Mouse (Mus musculus) embryonic facial prominence, embryonic 14.5 days (tissue): ENCODE measurements at regions not wholly inside any gene's neighbourhood (a gene's known extent, or its start where the extent isn't known, plus 50 kb on each side); places are given as distances from the start of the nearest gene placed in this dataset.

Source experiments
- ATAC-seq: fragments of 200-750 bp; cut with Nextera tagmentation; 2 replicates; pipeline ENCODE4 v1.8.0; 2017; ENCODE audit warnings: low read depth, moderate number of reproducible peaks, moderate TSS enrichment
- DNase-seq: peaks from one replicate; pipeline ENCODE4 v3.0.0-alpha.2; 2015; ENCODE audit warnings: low spot score
- H3K27ac ChIP-seq: fragments of 300-500 bp; sonication (generic); replicated peaks from 2 replicates; pipeline ENCODE4 v1.5.1; 2014; ENCODE audit warnings: low read depth, mild to moderate bottlenecking, low read length, moderate library complexity
- H3K27me3 ChIP-seq: fragments of 300-500 bp; sonication (generic); replicated peaks from 2 replicates; pipeline ENCODE4 v1.6.1; 2014; ENCODE audit warnings: low read length; ENCODE audit not compliant: control insufficient read depth, insufficient read depth
- H3K36me3 ChIP-seq: fragments of 300-500 bp; sonication (generic); 2 replicates; pipeline ENCODE4 v1.6.1; 2014; ENCODE audit warnings: low read length, mixed read lengths; ENCODE audit not compliant: control insufficient read depth, insufficient read depth
- H3K4me1 ChIP-seq: fragments of 300-500 bp; sonication (generic); 2 replicates; pipeline ENCODE4 v1.6.1; 2014; ENCODE audit warnings: antibody characterized with exemption, low read length; ENCODE audit not compliant: control insufficient read depth, insufficient read depth
- H3K4me2 ChIP-seq: fragments of 300-500 bp; sonication (generic); 2 replicates; pipeline ENCODE4 v1.6.1; 2014; ENCODE audit warnings: low read depth, mild to moderate bottlenecking, low read length, moderate library complexity, mixed read lengths
- H3K4me3 ChIP-seq: fragments of 300-500 bp; sonication (generic); 2 replicates; pipeline ENCODE4 v1.5.1; 2014; ENCODE audit warnings: low read depth, mild to moderate bottlenecking, low read length
- H3K9ac ChIP-seq: fragments of 300-500 bp; sonication (generic); 2 replicates; pipeline ENCODE4 v1.6.1; 2014; ENCODE audit warnings: low read depth, mild to moderate bottlenecking, low read length, moderate library complexity, mixed read lengths
- H3K9me3 ChIP-seq: fragments of 300-500 bp; sonication (generic); 2 replicates; pipeline ENCODE4 v1.6.1; 2016; ENCODE audit warnings: low read length; ENCODE audit not compliant: control insufficient read depth
- WGBS: fragments of 180-500 bp; shearing (Covaris S2); extraction: QIAGEN DNeasy Blood & Tissue Kit; methylation state at CpG from one replicate; pipeline ENCODE4 v1.1.7; 2014; 5-methylcytosine and 5-hydroxymethylcytosine counted together

DNA sequence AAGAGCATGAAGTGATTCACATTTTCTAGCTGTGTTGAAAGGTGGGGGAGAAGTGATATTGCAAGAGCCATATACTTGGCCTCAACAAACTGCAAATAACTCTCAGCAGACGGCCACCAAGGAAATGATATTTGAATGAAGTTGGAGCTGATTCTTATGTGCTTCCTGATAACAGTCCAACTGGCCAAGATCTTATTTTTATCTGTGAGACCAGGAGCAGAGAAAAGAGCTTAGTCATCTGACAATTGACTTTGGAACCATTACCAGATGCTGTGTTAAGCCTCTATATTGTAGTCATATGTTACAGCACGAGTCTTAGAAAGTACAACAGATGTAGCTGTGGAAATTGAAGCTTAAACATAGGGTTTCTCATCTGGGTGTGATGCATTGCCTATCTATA lies 536.6 kb downstream of the Gm43517 start:
- peak; percentile 26 for DNase-seq
- WGBS, result 52% methylated on average over 2 of the region's 2 CpGs
- ATAC-seq, result no peak

GRCm38 (mm10) chr12:49940818-49941217 lies 555.8 kb downstream of the Gm43517 start:
- no peaks in the 10 kb centered on the region for H3K36me3 ChIP-seq
- WGBS, result 75% methylated on average over 2 of the region's 2 CpGs
- DNase-seq, result no peak
- no peak overlapping the region for H3K27ac ChIP-seq
- H3K4me3 ChIP-seq, result no peak overlapping the region
- no peaks in the 10 kb centered on the region for H3K9me3 ChIP-seq
- ATAC-seq, result no peak
- no peaks in the 10 kb centered on the region for H3K4me1 ChIP-seq
- H3K9ac ChIP-seq, result no peak overlapping the region
- H3K27me3 ChIP-seq, result no peaks in the 10 kb centered on the region
- no peak overlapping the region for H3K4me2 ChIP-seq

More for the DNA sequence above, 536.6 kb downstream of the Gm43517 start:
- H3K9ac ChIP-seq, result no peak overlapping the region
- no peaks in the 10 kb centered on the region for H3K27me3 ChIP-seq
- H3K4me1 ChIP-seq, result no peaks in the 10 kb centered on the region
- no peak overlapping the region for H3K27ac ChIP-seq
- H3K4me3 ChIP-seq, result no peak overlapping the region
- no peaks in the 10 kb centered on the region for H3K36me3 ChIP-seq
- no peak overlapping the region for H3K4me2 ChIP-seq
- H3K9me3 ChIP-seq, result no peaks in the 10 kb centered on the region

- DNase-seq, result peak; percentile 37
- Histone ChIP-seq H3K27me3 (no peaks in the 10 kb centered on the region), H3K36me3 (no peaks in the 10 kb centered on the region), H3K4me2 (no peak overlapping the region), H3K9me3 (no peaks in the 10 kb centered on the region), H3K4me1 (no peaks in the 10 kb centered on the region), H3K9ac (no peak overlapping the region), H3K27ac (no peak overlapping the region), H3K4me3 (no peak overlapping the region)
- 45% methylated on average over 9 of the region's 9 CpGs for WGBS
- peak; percentile 87; the same call in 1 of the 2 replicates for ATAC-seq
Measured at GRCm38 (mm10) chr12:49944911-49945627, 560.1 kb downstream of the Gm43517 start.

- DNase-seq, result peak; percentile 5
- WGBS, result 49% methylated on average over 4 of the region's 4 CpGs
Measured at GRCm38 (mm10) chr12:49945628-49946220, 560.8 kb downstream of the Gm43517 start.

GRCm38 (mm10) chr12:49946752-49947260 lies 561.8 kb downstream of the Gm43517 start:
- H3K27ac ChIP-seq, result no peak overlapping the region
- H3K4me3 ChIP-seq, result no peak overlapping the region
- no peaks in the 10 kb centered on the region for H3K36me3 ChIP-seq
- H3K9me3 ChIP-seq, result no peaks in the 10 kb centered on the region
- H3K4me1 ChIP-seq, result no peaks in the 10 kb centered on the region
- H3K9ac ChIP-seq, result no peak overlapping the region
- ATAC-seq (no peak), DNase-seq (no peak)
- WGBS, result 57% methylated on average over 5 of the region's 5 CpGs
- H3K27me3 ChIP-seq, result no peaks in the 10 kb centered on the region
- no peak overlapping the region for H3K4me2 ChIP-seq

More at GRCm38 (mm10) chr12:49945628-49946220, 560.8 kb downstream of the Gm43517 start:
- H3K4me3 ChIP-seq, result no peak overlapping the region
- H3K27ac ChIP-seq, result no peak overlapping the region
- no peaks in the 10 kb centered on the region for H3K36me3 ChIP-seq
- no peak for ATAC-seq
- no peaks in the 10 kb centered on the region for H3K4me1 ChIP-seq
- no peaks in the 10 kb centered on the region for H3K27me3 ChIP-seq
- H3K4me2 ChIP-seq, result no peak overlapping the region
- no peak overlapping the region for H3K9ac ChIP-seq
- H3K9me3 ChIP-seq, result no peaks in the 10 kb centered on the region

GRCm38 (mm10) chr12:49950986-49951385 lies 566.0 kb downstream of the Gm43517 start:
- no peaks in the 10 kb centered on the region for H3K27me3 ChIP-seq
- H3K4me3 ChIP-seq, result no peak overlapping the region
- no peak for ATAC-seq
- H3K9ac ChIP-seq, result no peak overlapping the region
- no peak for DNase-seq
- no peaks in the 10 kb centered on the region for H3K4me1 ChIP-seq
- H3K27ac ChIP-seq, result no peak overlapping the region
- H3K4me2 ChIP-seq, result no peak overlapping the region
- no peaks in the 10 kb centered on the region for H3K9me3 ChIP-seq
- 80% methylated on average over 5 of the region's 5 CpGs for WGBS
- no peaks in the 10 kb centered on the region for H3K36me3 ChIP-seq

- no peaks in the 10 kb centered on the region for H3K4me1 ChIP-seq
- H3K27ac ChIP-seq, result no peak overlapping the region
- no peaks in the 10 kb centered on the region for H3K9me3 ChIP-seq
- peak; percentile 70 for DNase-seq
- H3K27me3 ChIP-seq, result no peaks in the 10 kb centered on the region
- ATAC-seq, result no peak
- H3K9ac ChIP-seq, result no peak overlapping the region
- no peaks in the 10 kb centered on the region for H3K36me3 ChIP-seq
- no peak overlapping the region for H3K4me2 ChIP-seq
- WGBS, result 47% methylated on average over 5 of the region's 5 CpGs
- H3K4me3 ChIP-seq, result no peak overlapping the region
Measured at GRCm38 (mm10) chr12:49951821-49952220, 566.8 kb downstream of the Gm43517 start.

GRCm38 (mm10) chr12:49968072-49968471 lies 583.1 kb downstream of the Gm43517 start:
- WGBS, result 56% methylated on average over 1 of the region's 1 CpGs
- no peak for ATAC-seq

More at GRCm38 (mm10) chr12:49968072-49968471, 583.1 kb downstream of the Gm43517 start:
- Histone ChIP-seq H3K4me1 (no peaks in the 10 kb centered on the region), H3K4me3 (no peak overlapping the region), H3K9ac (no peak overlapping the region), H3K4me2 (no peak overlapping the region), H3K36me3 (no peaks in the 10 kb centered on the region), H3K27ac (no peak overlapping the region), H3K9me3 (no peaks in the 10 kb centered on the region), H3K27me3 (no peaks in the 10 kb centered on the region)
- no peak for DNase-seq
